Mouse (Mus musculus): ENCODE measurements around the gene Egfl7. TPM values are rescaled to one million over a fixed set of nuclear protein-coding genes. Genes with fewer than 3 reads are reported as not detected.

Gene Egfl7
- polyA plus RNA-seq, 1 experiment from 2014 or later: 52.8 TPM

DNA sequence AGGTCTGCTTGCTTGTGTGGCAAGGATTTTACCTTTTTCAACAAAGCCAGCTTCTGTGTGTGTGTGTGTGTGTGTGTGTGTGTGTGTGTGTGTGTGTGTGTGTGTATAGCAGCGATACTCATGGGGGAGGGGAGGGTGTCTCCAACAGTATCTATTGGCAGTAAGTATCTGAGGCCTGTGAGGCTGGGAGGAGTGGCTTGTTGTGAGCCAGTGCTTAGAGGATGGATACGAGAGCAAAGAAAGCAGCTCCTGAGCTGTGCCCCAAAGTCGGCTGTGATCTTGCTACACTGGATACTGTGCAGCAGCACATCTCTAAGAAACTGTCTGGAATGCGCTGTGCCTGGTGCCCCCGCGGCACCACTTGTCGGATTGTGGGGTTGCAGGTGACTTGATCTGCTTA lies 38.1 kb downstream of the Egfl7 start:
- DNase-seq (ENCODE audit: low spot score): no peak
- Histone ChIP-seq H3K27ac (ENCODE audit: low read depth, low read length) (no peak overlapping the region), H3K4me3 (ENCODE audit: low read depth, low read length) (no peak overlapping the region), H3K4me2 (ENCODE audit: low read length) (no peak overlapping the region), H3K4me1 (ENCODE audit: control insufficient read depth, insufficient read depth, low read length) (no peaks in the 10 kb centered on the region), H3K36me3 (ENCODE audit: control insufficient read depth, insufficient read depth, low read length) (no peaks in the 10 kb centered on the region), H3K27me3 (replicated peaks; ENCODE audit: control insufficient read depth, insufficient read depth, low read length) (no peaks in the 10 kb centered on the region), H3K9ac (ENCODE audit: low read length) (no peak overlapping the region), H3K9me3 (replicated peaks; ENCODE audit: control insufficient read depth, low read length) (no peaks in the 10 kb centered on the region)
- 53% methylated on average over 7 of the region's 7 CpGs for WGBS
- no peak for ATAC-seq

DNA sequence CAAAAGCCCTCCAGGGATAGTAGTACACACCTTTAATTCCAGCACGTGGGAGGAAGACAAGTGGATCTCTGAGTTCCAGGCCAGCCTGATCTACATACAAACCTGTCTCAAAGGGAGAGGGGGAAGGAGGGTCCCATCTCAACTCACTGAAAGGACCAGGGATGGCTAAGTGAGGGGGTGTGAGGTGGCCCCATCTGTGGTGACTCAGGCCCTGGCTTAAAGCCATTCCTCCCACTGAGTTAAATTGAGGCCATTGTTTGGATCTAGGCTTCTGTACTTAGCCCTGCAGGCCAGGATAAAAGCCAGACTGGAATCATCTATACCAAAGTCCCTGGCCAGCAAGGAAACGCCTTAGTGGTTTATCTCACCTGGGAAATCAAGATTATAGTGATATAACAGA lies 41.4 kb downstream of the Egfl7 start:
- H3K27me3 ChIP-seq (replicated peaks; ENCODE audit: control insufficient read depth, insufficient read depth, low read length): no peaks in the 10 kb centered on the region
- H3K4me2 ChIP-seq (ENCODE audit: low read length): no peak overlapping the region
- no peak overlapping the region for H3K9ac ChIP-seq (ENCODE audit: low read length)
- H3K4me3 ChIP-seq (ENCODE audit: low read depth, low read length): no peak overlapping the region
- DNase-seq (ENCODE audit: low spot score) (no peak), ATAC-seq (no peak)
- H3K9me3 ChIP-seq (replicated peaks; ENCODE audit: control insufficient read depth, low read length): no peaks in the 10 kb centered on the region
- no peaks in the 10 kb centered on the region for H3K4me1 ChIP-seq (ENCODE audit: control insufficient read depth, insufficient read depth, low read length)
- WGBS: 32% methylated on average over 2 of the region's 2 CpGs
- H3K36me3 ChIP-seq (ENCODE audit: control insufficient read depth, insufficient read depth, low read length): no peaks in the 10 kb centered on the region
- H3K27ac ChIP-seq (ENCODE audit: low read depth, low read length): no peak overlapping the region

DNA sequence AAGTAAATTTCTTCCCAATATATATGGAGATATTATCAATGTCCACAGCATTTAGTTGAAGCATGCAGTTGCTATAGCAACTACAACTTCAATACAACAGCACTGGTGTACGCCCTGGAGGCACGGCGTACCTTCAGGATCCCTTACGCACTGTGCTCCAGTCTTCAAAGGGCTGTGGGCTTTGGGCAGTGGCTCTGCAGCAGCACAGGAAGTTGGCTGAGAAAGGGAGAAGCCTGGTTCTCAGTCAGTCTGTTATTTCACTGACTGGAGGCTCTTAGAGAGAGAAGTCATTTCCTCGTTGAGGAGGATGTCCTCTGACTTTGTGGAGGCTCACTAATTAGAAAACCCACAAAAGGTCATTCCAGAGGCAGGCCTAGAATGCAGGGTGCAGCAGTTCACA lies 43.2 kb downstream of the Egfl7 start:
- 62% methylated on average over 5 of the region's 5 CpGs for WGBS
- ATAC-seq (no peak), DNase-seq (ENCODE audit: low spot score) (no peak)
- Histone ChIP-seq H3K4me2 (ENCODE audit: low read length) (no peak overlapping the region), H3K9ac (ENCODE audit: low read length) (no peak overlapping the region), H3K27ac (ENCODE audit: low read depth, low read length) (no peak overlapping the region), H3K4me1 (ENCODE audit: control insufficient read depth, insufficient read depth, low read length) (peaks cover 4% of the 10 kb centered on the region; the same call in 1 of the 2 replicates), H3K27me3 (replicated peaks; ENCODE audit: control insufficient read depth, insufficient read depth, low read length) (no peaks in the 10 kb centered on the region), H3K36me3 (ENCODE audit: control insufficient read depth, insufficient read depth, low read length) (no peaks in the 10 kb centered on the region), H3K9me3 (replicated peaks; ENCODE audit: control insufficient read depth, low read length) (no peaks in the 10 kb centered on the region), H3K4me3 (ENCODE audit: low read depth, low read length) (no peak overlapping the region)

DNA sequence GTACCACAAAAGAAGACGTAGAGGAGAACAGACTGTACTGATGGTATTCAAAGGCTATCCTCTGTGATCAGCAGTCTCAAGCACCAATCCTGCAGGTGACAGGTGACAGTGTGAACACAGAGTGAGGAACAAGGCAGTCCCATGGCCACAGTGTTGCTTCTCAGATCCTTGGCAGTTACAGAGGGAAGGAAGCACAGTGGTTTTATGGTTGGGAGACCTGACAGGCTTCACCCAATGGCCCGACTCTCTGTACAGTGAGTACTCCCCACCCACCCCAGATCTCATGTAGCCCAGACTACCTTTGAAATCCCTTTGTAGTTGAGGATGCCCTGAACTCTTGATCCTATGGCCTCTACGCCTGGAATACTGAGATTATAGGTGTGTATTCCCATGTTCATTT lies 45.6 kb downstream of the Egfl7 start:
- 88% methylated on average over 3 of the region's 3 CpGs for WGBS
- no peak for ATAC-seq

DNA sequence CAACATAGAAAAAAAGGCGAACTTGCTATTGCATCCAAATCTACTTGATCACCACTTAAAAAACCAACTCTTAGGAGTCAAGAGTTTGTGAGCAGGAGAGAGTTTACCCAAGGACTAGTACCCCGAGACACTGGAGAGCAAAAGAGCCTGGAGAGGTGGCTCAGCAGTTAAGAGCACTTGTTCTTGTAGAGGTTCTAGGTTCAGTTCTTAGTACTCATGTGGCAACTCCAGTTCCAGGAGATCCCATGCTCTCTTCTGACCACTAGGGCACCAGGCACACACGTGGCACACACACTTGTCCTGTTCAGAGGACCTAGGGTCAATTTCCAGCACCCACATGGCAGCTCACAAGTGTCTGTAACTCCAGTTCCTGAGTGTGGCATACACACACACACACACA lies 46.3 kb downstream of the Egfl7 start:
- H3K9ac ChIP-seq (ENCODE audit: low read length): no peak overlapping the region
- no peaks in the 10 kb centered on the region for H3K27me3 ChIP-seq (replicated peaks; ENCODE audit: control insufficient read depth, insufficient read depth, low read length)
- WGBS: 68% methylated on average over 3 of the region's 3 CpGs
- no peak for DNase-seq (ENCODE audit: low spot score)
- H3K4me2 ChIP-seq (ENCODE audit: low read length): no peak overlapping the region
- no peaks in the 10 kb centered on the region for H3K9me3 ChIP-seq (replicated peaks; ENCODE audit: control insufficient read depth, low read length)
- no peak overlapping the region for H3K27ac ChIP-seq (ENCODE audit: low read depth, low read length)
- H3K4me3 ChIP-seq (ENCODE audit: low read depth, low read length): no peak overlapping the region
- ATAC-seq: no peak
- peaks cover 18% of the 10 kb centered on the region for H3K4me1 ChIP-seq (ENCODE audit: control insufficient read depth, insufficient read depth, low read length)
- H3K36me3 ChIP-seq (ENCODE audit: control insufficient read depth, insufficient read depth, low read length): no peaks in the 10 kb centered on the region

More for the DNA sequence above, 45.6 kb downstream of the Egfl7 start:
- H3K4me3 ChIP-seq (ENCODE audit: low read depth, low read length): no peak overlapping the region
- H3K27ac ChIP-seq (ENCODE audit: low read depth, low read length): no peak overlapping the region
- no peaks in the 10 kb centered on the region for H3K9me3 ChIP-seq (replicated peaks; ENCODE audit: control insufficient read depth, low read length)
- H3K27me3 ChIP-seq (replicated peaks; ENCODE audit: control insufficient read depth, insufficient read depth, low read length): no peaks in the 10 kb centered on the region
- no peaks in the 10 kb centered on the region for H3K36me3 ChIP-seq (ENCODE audit: control insufficient read depth, insufficient read depth, low read length)
- H3K4me1 ChIP-seq (ENCODE audit: control insufficient read depth, insufficient read depth, low read length): peaks cover 18% of the 10 kb centered on the region
- no peak overlapping the region for H3K4me2 ChIP-seq (ENCODE audit: low read length)
- no peak for DNase-seq (ENCODE audit: low spot score)
- no peak overlapping the region for H3K9ac ChIP-seq (ENCODE audit: low read length)

DNA sequence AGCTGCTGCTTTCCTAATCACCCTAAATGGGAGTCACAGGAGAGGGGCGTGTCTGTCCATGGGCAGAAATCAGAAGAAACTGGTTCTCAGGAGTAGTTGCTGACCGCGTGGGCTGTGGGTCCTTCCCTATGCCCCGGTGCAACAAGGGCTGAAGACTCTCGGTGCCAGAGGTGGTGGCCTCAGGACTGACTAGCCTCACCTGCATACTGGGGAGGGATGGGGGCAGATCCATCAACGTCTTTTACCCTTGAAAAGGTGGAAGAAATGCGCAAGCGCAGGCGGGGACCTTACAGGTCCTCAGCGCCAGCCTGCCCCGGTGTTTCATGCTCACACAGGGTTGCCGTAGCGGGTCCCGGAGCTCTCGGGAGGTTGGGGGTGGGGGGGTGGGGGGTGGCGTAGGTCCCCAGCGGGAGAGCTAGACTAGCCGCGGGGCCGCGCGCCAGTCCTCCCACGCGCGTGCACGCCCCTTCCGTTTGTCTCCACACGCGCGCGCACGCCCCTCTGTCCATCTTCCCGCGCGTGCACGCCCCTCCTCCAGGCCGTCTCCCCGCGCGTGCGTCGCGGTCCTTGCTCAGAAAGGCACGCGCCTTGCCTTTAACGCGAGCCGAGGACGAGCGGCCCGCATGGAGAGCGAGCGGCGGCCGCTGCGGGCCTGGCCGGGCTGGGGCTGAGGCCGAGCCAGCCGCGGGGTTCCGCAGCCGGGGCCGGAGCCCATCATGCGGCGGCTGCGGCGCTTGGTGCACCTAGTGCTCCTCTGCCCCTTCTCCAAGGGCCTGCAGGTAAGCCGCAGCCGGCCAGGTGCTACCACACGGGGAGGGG lies 48.3 kb downstream of the Egfl7 start, which contains the start of gene Fam69b:
Gene Fam69b, plus strand, starts transcription at position 537 of the 819 bp plus-strand sequence.
- ATAC-seq: peak; percentile 84
- no peaks in the 10 kb centered on the region for H3K27me3 ChIP-seq (replicated peaks; ENCODE audit: control insufficient read depth, insufficient read depth, low read length)

DNA sequence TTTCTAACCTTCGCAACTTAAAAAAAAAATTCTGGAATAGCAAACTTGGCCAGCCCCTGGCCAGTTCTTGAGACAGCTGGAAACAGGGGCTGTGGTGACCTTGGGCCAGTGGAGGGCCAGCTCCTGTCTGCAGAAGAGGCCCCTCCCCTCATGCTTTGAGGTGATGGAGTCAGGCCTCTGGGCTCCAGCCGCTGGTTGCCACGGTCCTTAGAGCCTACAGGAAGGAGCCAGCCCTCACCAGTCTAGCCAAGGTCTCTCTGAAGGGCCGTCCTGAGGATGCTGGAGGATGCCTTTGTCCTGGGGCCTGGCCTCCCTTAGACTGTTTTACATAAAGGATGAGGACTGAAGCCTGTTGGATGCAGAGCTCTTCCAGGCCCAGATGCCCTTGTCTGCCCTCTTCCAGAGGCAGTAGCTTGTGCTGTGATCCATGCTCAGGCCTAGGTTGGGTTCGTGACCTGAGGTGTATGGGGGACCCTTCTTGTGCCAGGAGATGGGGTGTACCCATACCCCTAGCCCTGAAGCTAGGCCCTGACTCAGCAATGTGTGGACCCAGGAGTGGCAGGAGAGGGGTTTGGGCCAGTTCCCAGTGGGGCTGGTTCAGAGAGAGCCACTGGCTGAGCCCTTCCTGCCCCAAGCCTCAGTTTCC lies 49.1 kb downstream of the Egfl7 start:
- Histone ChIP-seq H3K4me1 (ENCODE audit: control insufficient read depth, insufficient read depth, low read length) (peaks cover 20% of the 10 kb centered on the region), H3K27ac (ENCODE audit: low read depth, low read length) (peak overlapping the region; percentile 78; the same call in 1 of the 2 replicates), H3K9ac (ENCODE audit: low read length) (peak overlapping the region; percentile 97), H3K9me3 (replicated peaks; ENCODE audit: control insufficient read depth, low read length) (no peaks in the 10 kb centered on the region), H3K4me3 (ENCODE audit: low read depth, low read length) (peak overlapping the region; percentile 75), H3K27me3 (replicated peaks; ENCODE audit: control insufficient read depth, insufficient read depth, low read length) (no peaks in the 10 kb centered on the region), H3K4me2 (ENCODE audit: low read length) (peak overlapping the region; percentile 91), H3K36me3 (ENCODE audit: control insufficient read depth, insufficient read depth, low read length) (peaks cover 6% of the 10 kb centered on the region; the same call in 1 of the 2 replicates)
- DNase-seq (ENCODE audit: low spot score) (peak; percentile 27), ATAC-seq (peak; percentile 42)
- 16% methylated on average over 5 of the region's 5 CpGs for WGBS

More for the DNA sequence above, 48.3 kb downstream of the Egfl7 start, which contains the start of gene Fam69b:
- Histone ChIP-seq H3K4me3 (ENCODE audit: low read depth, low read length) (peak within 1 kb of the TSS; percentile 75), H3K36me3 (ENCODE audit: control insufficient read depth, insufficient read depth, low read length) (no peaks in the 10 kb centered on the region), H3K4me2 (ENCODE audit: low read length) (peak within 1 kb of the TSS; percentile 91), H3K4me1 (ENCODE audit: control insufficient read depth, insufficient read depth, low read length) (peaks cover 20% of the 10 kb centered on the region), H3K9me3 (replicated peaks; ENCODE audit: control insufficient read depth, low read length) (no peaks in the 10 kb centered on the region), H3K27ac (ENCODE audit: low read depth, low read length) (peak within 1 kb of the TSS; percentile 78), H3K9ac (ENCODE audit: low read length) (peak within 1 kb of the TSS; percentile 97)
- DNase-seq (ENCODE audit: low spot score): peak; percentile 97
- WGBS: under 1% methylated on average over 70 of the region's 70 CpGs

DNA sequence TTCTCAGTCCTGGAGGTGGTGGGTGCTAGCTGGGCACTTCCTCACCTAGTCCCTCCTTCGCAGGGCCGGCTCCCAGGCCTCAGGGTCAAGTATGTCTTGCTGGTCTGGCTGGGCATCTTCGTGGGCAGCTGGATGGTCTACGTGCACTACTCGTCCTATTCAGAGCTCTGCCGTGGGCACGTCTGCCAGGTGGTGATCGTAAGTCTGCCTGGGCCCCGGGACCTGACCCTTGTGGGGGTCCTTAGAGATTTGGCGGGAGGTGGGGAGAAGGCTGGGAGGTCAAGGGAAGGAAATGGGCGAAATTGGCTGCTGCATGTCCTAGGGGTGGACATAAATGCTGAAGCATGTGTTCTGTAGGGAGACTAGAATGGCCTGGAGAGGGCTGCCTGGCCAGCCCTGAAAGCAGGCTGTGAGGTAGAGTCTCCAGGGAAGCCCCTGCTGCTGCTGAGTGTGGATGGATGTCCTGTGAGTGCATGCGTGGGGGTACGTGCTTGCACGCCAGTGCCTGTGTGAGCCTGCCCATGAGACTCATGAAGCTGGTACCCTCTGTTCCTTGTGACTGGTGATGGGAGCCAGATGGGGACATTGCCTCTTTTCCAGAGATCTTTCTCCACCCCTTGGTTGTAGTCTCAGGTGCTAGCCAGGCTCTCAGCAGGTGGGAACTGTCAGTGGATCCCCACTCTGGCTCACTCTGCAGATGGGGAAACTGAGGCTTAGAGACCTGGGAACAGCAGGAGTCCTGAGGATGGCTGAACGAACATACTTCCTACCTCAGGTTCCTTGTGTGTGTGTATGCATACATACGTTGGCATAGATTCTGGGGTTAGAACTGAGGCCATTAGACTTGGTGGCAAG lies 53.0 kb downstream of the Egfl7 start:
- no peaks in the 10 kb centered on the region for H3K27me3 ChIP-seq (replicated peaks; ENCODE audit: control insufficient read depth, insufficient read depth, low read length)
- no peak for DNase-seq (ENCODE audit: low spot score)
- no peak overlapping the region for H3K27ac ChIP-seq (ENCODE audit: low read depth, low read length)
- no peak overlapping the region for H3K4me2 ChIP-seq (ENCODE audit: low read length)
- no peaks in the 10 kb centered on the region for H3K9me3 ChIP-seq (replicated peaks; ENCODE audit: control insufficient read depth, low read length)
- H3K4me3 ChIP-seq (ENCODE audit: low read depth, low read length): no peak overlapping the region
- peaks cover 45% of the 10 kb centered on the region for H3K36me3 ChIP-seq (ENCODE audit: control insufficient read depth, insufficient read depth, low read length)
- H3K9ac ChIP-seq (ENCODE audit: low read length): peak overlapping the region; percentile 37
- ATAC-seq: no peak
- 85% methylated on average over 16 of the region's 16 CpGs for WGBS
- H3K4me1 ChIP-seq (ENCODE audit: control insufficient read depth, insufficient read depth, low read length): peaks cover 20% of the 10 kb centered on the region

All from forebrain, embryonic 14.5 days (tissue).